Mouse (Mus musculus): ENCODE data around the gene Selenon.

Gene Selenon

DNA sequence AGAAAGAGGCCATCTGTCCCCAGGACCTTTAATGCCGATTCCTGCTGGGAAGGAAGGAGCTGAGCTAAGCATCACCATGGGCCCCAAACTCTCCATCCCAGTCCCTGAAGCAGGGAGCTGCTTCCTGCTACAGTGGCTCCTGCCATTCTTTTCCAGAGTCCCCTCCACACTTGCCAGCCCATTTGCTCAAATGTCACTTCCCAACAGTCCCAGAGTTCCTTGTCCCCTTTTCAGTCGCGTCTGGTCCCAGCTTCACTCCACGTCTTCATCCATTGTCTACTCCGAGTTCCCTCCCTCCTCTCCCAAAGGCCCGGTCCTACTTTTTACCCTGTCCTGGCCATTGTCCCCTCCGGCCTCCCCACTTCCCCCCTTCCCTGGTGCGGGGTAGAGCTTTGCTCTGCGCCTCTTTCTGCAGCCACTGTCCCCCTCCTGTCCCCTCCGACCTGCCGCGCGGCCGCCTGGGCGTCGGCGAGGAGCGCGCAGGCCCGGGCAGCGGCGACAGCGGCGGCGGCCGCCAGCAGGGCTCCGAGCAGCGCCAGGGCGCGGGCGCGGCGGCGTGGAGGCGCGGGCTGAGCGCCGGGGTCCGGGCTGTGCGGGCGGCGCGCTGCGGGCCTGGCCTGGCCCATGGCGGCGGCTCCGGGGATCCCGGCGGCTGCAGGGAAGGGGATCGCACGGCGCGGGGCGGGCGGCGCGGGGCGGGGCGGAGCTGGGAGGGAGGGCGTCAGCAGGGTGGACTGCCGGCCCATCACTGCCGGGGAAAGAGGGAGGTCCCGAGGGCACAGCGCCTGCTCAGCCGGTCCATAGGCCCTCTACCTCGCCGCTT is at the start of gene Selenon:
Selenon (minus strand) TSS at position 673 of the 823 bp plus-strand sequence.
- peak in 1 of 2 experiments; percentile 64 for DNase-seq (ENCODE audit: low spot score in 2 of 2)

DNA sequence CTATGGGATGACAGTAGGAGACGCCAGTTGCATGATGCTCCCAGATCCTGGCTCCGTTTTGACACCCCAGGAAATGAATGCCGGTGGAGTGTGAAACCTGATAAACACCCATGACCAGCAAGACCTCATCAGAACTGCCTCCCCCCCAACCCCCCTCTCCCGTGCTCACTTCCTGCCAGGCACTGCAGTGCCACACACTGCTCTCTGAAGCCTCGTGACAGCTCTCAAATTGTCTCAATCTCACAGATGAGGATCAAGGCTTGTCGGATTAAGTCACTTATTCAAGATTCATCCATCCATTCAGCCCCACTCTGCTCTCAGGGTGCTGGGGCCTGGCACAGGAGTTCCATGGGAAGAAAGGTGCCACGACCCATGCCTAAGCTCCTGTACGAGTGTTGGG is 49.4 kb upstream of the Selenon start:
- DNase-seq (ENCODE audit: low spot score in 2 of 2) = no peak

DNA sequence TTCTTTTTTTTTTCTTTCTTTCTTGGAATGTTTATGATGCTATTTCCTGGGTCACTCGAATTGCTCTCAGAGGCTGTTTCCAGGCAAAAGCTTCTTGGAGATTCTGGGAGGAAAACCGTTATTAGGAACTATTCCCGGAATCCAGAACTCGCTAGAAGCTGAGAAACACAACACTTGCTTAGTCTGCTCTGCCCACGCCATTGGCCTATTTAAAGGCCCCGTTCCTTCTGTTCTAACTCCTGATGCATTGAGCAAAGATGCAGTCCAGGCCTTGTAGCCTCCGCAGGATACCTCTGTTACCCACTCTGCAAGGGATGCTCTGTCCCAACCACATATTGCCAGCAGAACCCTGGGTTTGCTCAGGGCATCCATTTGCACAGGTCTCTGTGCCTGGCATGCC is 48.8 kb upstream of the Selenon start:
- DNase-seq (ENCODE audit: low spot score in 2 of 2) = no peak

GRCm38 (mm10) chr4:134600060-134600459 is 48.1 kb upstream of the Selenon start:
- DNase-seq (ENCODE audit: low spot score in 2 of 2) = no peak

GRCm38 (mm10) chr4:134596816-134597692 is 45.1 kb upstream of the Selenon start:
- no peak for DNase-seq (ENCODE audit: low spot score in 2 of 2)

DNA sequence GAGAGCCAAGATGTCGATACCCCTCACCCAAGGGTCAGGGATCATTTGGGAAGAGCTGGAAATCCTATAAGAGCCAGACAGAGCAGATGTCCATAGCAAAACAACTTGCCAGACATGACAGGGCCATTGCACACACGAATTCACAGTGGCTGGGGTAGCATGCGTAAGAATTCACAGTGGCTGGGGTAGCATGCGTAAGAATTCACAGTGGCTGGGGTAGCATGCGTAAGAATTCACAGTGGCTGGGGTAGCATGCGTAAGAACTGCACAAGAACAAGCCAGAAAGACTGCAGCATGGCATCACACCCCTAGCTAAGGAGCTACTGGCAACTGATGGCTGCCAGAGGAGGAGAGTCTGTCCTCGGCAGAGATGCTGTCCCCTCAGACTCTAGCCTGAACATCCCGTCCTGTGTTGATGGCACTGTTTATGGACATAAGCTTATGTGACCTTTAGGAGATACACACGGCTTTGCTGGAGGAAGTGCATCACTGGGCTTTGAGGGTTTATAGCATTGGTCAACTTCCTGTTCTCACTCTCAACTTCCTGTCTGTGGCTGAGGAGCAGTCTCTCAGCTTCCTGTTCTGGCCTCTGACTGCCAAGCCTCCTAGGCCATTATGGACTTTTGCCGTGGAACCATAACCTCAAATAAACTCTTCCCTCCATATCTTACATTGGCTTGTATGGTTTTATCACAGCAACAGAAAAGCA is 42.9 kb upstream of the Selenon start:
- no peak for DNase-seq (ENCODE audit: low spot score in 2 of 2)

- no peak for DNase-seq (ENCODE audit: low spot score in 2 of 2)
These were observed 40.5 kb upstream of the Selenon start for GRCm38 (mm10) chr4:134592442-134592841.

GRCm38 (mm10) chr4:134591506-134592061 is 39.6 kb upstream of the Selenon start:
- DNase-seq (ENCODE audit: low spot score in 2 of 2) = peak in 1 of 2 experiments; percentile 63

- DNase-seq (ENCODE audit: low spot score in 2 of 2) = no peak
These were observed 38.4 kb upstream of the Selenon start for GRCm38 (mm10) chr4:134590227-134590926.

- no peak for DNase-seq (ENCODE audit: low spot score in 2 of 2)
These were observed 37.8 kb upstream of the Selenon start for GRCm38 (mm10) chr4:134589786-134590185.

GRCm38 (mm10) chr4:134588951-134589350 is 37.0 kb upstream of the Selenon start:
- no peak for DNase-seq (ENCODE audit: low spot score in 2 of 2)

- DNase-seq (ENCODE audit: low spot score in 2 of 2) = no peak
These were observed 36.3 kb upstream of the Selenon start for GRCm38 (mm10) chr4:134588287-134588686.

GRCm38 (mm10) chr4:134587636-134588197 is 35.8 kb upstream of the Selenon start:
- no peak for DNase-seq (ENCODE audit: low spot score in 2 of 2)

DNA sequence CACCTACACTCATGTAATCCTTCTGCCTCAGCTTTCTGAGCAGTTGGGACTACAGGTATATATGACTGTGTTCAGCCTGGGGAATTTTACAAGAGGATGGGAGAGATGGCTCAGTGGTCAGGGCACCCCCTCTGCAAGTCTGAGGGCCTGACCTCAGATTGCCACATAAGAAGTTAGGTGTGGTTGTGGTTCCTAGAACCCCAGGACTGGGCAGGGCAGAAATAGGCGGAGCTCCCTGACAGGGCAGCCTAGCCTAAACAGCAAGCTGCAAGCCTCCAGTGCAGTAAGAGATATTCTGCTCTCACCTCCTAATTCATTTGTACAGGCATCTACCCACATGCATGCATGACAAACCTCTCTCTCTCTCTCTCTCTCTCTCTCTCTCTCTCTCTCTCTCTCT is 34.7 kb upstream of the Selenon start:
- DNase-seq (ENCODE audit: low spot score in 2 of 2) = no peak

DNA sequence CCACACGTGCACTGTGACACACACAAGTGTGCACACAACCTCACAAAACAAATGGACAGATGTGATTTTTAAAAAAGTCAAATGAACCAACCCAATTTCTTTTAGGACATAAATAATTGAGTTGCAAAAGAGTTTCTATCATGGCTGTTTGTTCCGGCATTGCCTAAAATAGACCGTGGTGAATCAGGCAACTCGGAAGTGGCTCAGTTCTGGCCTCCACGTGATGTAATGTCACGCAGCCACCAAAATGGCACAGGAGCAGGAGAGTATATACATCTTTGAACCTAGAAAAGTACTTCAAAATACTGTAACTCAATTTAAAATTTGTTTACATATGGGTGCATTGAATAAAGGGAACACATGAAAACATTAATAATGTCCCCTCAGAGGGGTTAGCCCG is 34.2 kb upstream of the Selenon start:
- no peak for DNase-seq (ENCODE audit: low spot score in 2 of 2)

- DNase-seq (ENCODE audit: low spot score in 2 of 2) = no peak
These were observed 31.5 kb upstream of the Selenon start for GRCm38 (mm10) chr4:134583513-134583912.

GRCm38 (mm10) chr4:134581365-134581764 is 29.4 kb upstream of the Selenon start:
- no peak for DNase-seq (ENCODE audit: low spot score in 2 of 2)

GRCm38 (mm10) chr4:134580351-134581148 is 28.6 kb upstream of the Selenon start:
- DNase-seq (ENCODE audit: low spot score in 2 of 2) = peak in 1 of 2 experiments; percentile 44

DNA sequence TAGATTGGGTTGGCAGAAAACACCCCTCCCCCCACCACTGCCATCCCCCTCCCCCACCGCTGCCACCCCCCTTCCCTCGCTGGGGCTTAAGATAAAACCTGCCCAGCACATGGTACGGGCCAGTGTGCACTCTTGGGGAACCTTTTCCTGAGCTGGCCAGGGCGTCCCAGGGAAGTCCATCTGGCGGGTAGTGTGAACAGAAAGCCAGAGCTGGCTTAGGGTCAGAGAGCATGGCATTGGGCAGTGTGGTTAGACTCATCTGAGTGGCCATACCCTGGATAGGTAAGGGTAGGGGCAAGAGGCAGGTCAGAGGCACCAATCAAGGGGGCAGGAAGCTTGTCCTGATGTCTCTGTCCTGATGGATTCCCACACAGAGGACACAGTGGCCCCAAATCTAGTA is 27.7 kb upstream of the Selenon start:
- DNase-seq (ENCODE audit: low spot score in 2 of 2) = no peak

- DNase-seq (ENCODE audit: low spot score in 2 of 2) = no peak
These were observed 27.2 kb upstream of the Selenon start for GRCm38 (mm10) chr4:134579212-134579611.

All from frontal cortex, postnatal 10 days (tissue).